Mouse (Mus musculus): ENCODE measurements around the gene Tsc22d1.
A peak's percentile ranks its signal among the peaks of the same experiment; 100 is the strongest.

The Tsc22d1 gene

GRCm38 (mm10) chr14:76442160-76442559 is 27.4 kb downstream of the Tsc22d1 start:
- DNase-seq (ENCODE audit: low spot score) = no peak

GRCm38 (mm10) chr14:76448987-76449386 is 34.2 kb downstream of the Tsc22d1 start:
- DNase-seq (ENCODE audit: low spot score) = peak; percentile 67

- DNase-seq (ENCODE audit: low spot score) = no peak
These were observed 36.2 kb downstream of the Tsc22d1 start for GRCm38 (mm10) chr14:76451011-76451410.

- no peak for DNase-seq (ENCODE audit: low spot score)
These were observed 38.1 kb downstream of the Tsc22d1 start for GRCm38 (mm10) chr14:76452751-76453360.

- no peak for DNase-seq (ENCODE audit: low spot score)
These were observed 39.9 kb downstream of the Tsc22d1 start for GRCm38 (mm10) chr14:76454673-76455072.

- DNase-seq (ENCODE audit: low spot score) = no peak
These were observed 40.4 kb downstream of the Tsc22d1 start for GRCm38 (mm10) chr14:76455159-76455558.

GRCm38 (mm10) chr14:76457696-76458095 is 42.9 kb downstream of the Tsc22d1 start:
- DNase-seq (ENCODE audit: low spot score) = no peak

GRCm38 (mm10) chr14:76460181-76460580 is 45.4 kb downstream of the Tsc22d1 start:
- DNase-seq (ENCODE audit: low spot score) = no peak

- peak; percentile 21 for DNase-seq (ENCODE audit: low spot score)
These were observed 46.5 kb downstream of the Tsc22d1 start for GRCm38 (mm10) chr14:76461182-76461775.

GRCm38 (mm10) chr14:76463414-76464098 is 48.8 kb downstream of the Tsc22d1 start:
- no peak for DNase-seq (ENCODE audit: low spot score)

- DNase-seq (ENCODE audit: low spot score) = no peak
These were observed 50.2 kb downstream of the Tsc22d1 start for GRCm38 (mm10) chr14:76464967-76465366.

GRCm38 (mm10) chr14:76466641-76467323 is 52.0 kb downstream of the Tsc22d1 start:
- DNase-seq (ENCODE audit: low spot score) = peak; percentile 75

- DNase-seq (ENCODE audit: low spot score) = no peak
These were observed 53.2 kb downstream of the Tsc22d1 start for GRCm38 (mm10) chr14:76467932-76468331.

GRCm38 (mm10) chr14:76471301-76471700 is 56.5 kb downstream of the Tsc22d1 start:
- no peak for DNase-seq (ENCODE audit: low spot score)

GRCm38 (mm10) chr14:76472487-76472886 is 57.7 kb downstream of the Tsc22d1 start:
- no peak for DNase-seq (ENCODE audit: low spot score)

GRCm38 (mm10) chr14:76473404-76473803 is 58.6 kb downstream of the Tsc22d1 start:
- peak; percentile 55 for DNase-seq (ENCODE audit: low spot score)

- DNase-seq (ENCODE audit: low spot score) = peak; percentile 18
These were observed 59.4 kb downstream of the Tsc22d1 start for GRCm38 (mm10) chr14:76474165-76474564.

GRCm38 (mm10) chr14:76476770-76477169 is 62.0 kb downstream of the Tsc22d1 start:
- no peak for DNase-seq (ENCODE audit: low spot score)

GRCm38 (mm10) chr14:76478076-76478475 is 63.3 kb downstream of the Tsc22d1 start:
- DNase-seq (ENCODE audit: low spot score) = no peak

- no peak for DNase-seq (ENCODE audit: low spot score)
These were observed 63.9 kb downstream of the Tsc22d1 start for GRCm38 (mm10) chr14:76478616-76479015.

GRCm38 (mm10) chr14:76479867-76480266 is 65.1 kb downstream of the Tsc22d1 start:
- peak; percentile 30 for DNase-seq (ENCODE audit: low spot score)

GRCm38 (mm10) chr14:76480507-76480906 is 65.7 kb downstream of the Tsc22d1 start:
- no peak for DNase-seq (ENCODE audit: low spot score)

- no peak for DNase-seq (ENCODE audit: low spot score)
These were observed 68.9 kb downstream of the Tsc22d1 start for GRCm38 (mm10) chr14:76483701-76484100.

Measured in lung, postnatal 25 days (tissue).